20 mouse cellular contexts compared by ENCODE assay signal in genomic region chr10:119960915-119961314, GRCm38 (mm10).
DNase-seq lines count a peak whose midpoint lies in the region; TF ChIP-seq lines count a peak whose summit lies in the region.
"Had no signal": no experiment of that assay in that cellular context is flagged by ENCODE, and none has a peak within 500 bp of the region (broad histone marks: within the 10 kb centered on the region; RNA-seq: fewer than 3 reads in every experiment).

No protein-coding gene starts in this region.

- no peaks in the 10 kb centered on the region for H3K36me3 ChIP-seq in CH12.LX (replicated peaks in 1 of 2; ENCODE audit: control insufficient read depth in 1 of 2, insufficient read depth in 1 of 2, low read length in 1 of 2)
- H3K36me3 ChIP-seq in ES-E14 (ENCODE audit: control insufficient read depth, insufficient read depth, low read length, poor library complexity, severe bottlenecking), result no peaks in the 10 kb centered on the region
- H3K36me3 ChIP-seq: G1E had no signal

- H3K4me3 ChIP-seq in CH12.LX (replicated peaks in 1 of 3; ENCODE audit: low read depth in 2 of 3, low read length in 2 of 3, poor library complexity in 1 of 3) (no peak overlapping the region), ES-E14 (ENCODE audit: insufficient read depth in 1 of 2, low read depth in 1 of 2, low read length in 2 of 2, poor library complexity in 1 of 2, severe bottlenecking in 1 of 2) (no peak overlapping the region)

- DNase-seq in heart, adult 11 months, result peak; percentile 16
- DNase-seq in heart, postnatal 4 days, result no peak
- DNase-seq in CH12.LX (ENCODE audit: extremely low read depth) (no peak), ES-E14 (ENCODE audit: low read depth, low spot score) (no peak)
- DNase-seq in cerebellum, adult 18-20 months, result no peak
- no peak for DNase-seq in spleen, postnatal 10 days (ENCODE audit: low spot score in 2 of 2)
- DNase-seq: adrenal gland, adult 2 months; adrenal gland, adult 8-10 months; adrenal gland, postnatal 10 days; adrenal gland, postnatal 14 days; adrenal gland, postnatal 25 days; adrenal gland, postnatal 36 days; B cell, adult 2 months; cerebellum, adult 11 months; cerebellum, adult 11-12 months; cerebellum, adult 2 months; cerebellum, adult 8-10 months; cerebellum, adult 9-10 months had no signal

- no peaks in the 10 kb centered on the region for H3K27me3 ChIP-seq in CH12.LX (replicated peaks)
- H3K27me3 ChIP-seq: Patski had no signal

- no peak for TF ChIP-seq POLR2A in CH12.LX (IDR thresholded peaks at IDR 0.05; ENCODE audit: low read depth, low read length)

- H3K4me1 ChIP-seq in CH12.LX (ENCODE audit: control insufficient read depth in 1 of 2, insufficient read depth in 2 of 2), result peaks cover 3 to 6% of the 10 kb centered on the region in 2 experiments; a peak in 1 of 4 replicates
- no peaks in the 10 kb centered on the region for H3K4me1 ChIP-seq in ES-E14 (ENCODE audit: control insufficient read depth in 2 of 2, insufficient read depth in 2 of 2, low read length in 2 of 2, poor library complexity in 1 of 2)

- dilution Hi-C loops in CH12.LX (cut with MboI; ENCODE audit: extremely low pct_ligation_motif_present, extremely low pct_unique_long_range_greater_than_20kb, low sequenced_read_pairs), result no loop called here

- no peak for TF ChIP-seq RAD21 in CH12.LX (IDR thresholded peaks at IDR 0.05; ENCODE audit: low read depth, low read length)

- TF ChIP-seq EP300 in CH12.LX (IDR thresholded peaks at IDR 0.05; ENCODE audit: low read length), result no peak

- in situ Hi-C loops in CH12.LX (cut with MboI; ENCODE audit: low pct_ligation_motif_present, low pct_unique_long_range_greater_than_20kb, low sequenced_read_pairs), result no loop called here
- in situ Hi-C loops in ES-E14 (cut with MboI; ENCODE audit: low sequenced_read_pairs in 2 of 2, unreplicated experiment in 2 of 2), result no loop called here

- H3K4me2 ChIP-seq in CH12.LX (ENCODE audit: insufficient read depth, low read depth, poor library complexity, severe bottlenecking), result no peak overlapping the region

- no peak for TF ChIP-seq CTCF in CH12.LX (conservative IDR thresholded peaks at IDR 0.05 in 1 of 2, IDR thresholded peaks at IDR 0.05 in 1 of 2; ENCODE audit: low read depth in 2 of 2, low read length in 2 of 2)

- no peaks in the 10 kb centered on the region for H3K79me2 ChIP-seq in CH12.LX (replicated peaks; ENCODE audit: control insufficient read depth, extremely low read depth, insufficient read depth, poor library complexity, severe bottlenecking)

- H3K9ac ChIP-seq in CH12.LX (ENCODE audit: insufficient read depth, low read depth) (no peak overlapping the region), ES-E14 (ENCODE audit: insufficient read depth, low read depth, low read length, poor library complexity, severe bottlenecking) (no peak overlapping the region)

- H3K27ac ChIP-seq in CH12.LX (ENCODE audit: insufficient read depth, low read depth) (no peak overlapping the region), ES-E14 (ENCODE audit: insufficient read depth, low read depth, low read length, poor library complexity, severe bottlenecking) (no peak overlapping the region)

- no peaks in the 10 kb centered on the region for H3K9me3 ChIP-seq in CH12.LX (replicated peaks; ENCODE audit: low read length)
- H3K9me3 ChIP-seq in ES-E14 (ENCODE audit: control insufficient read depth, insufficient read depth, low read depth, low read length), result no peaks in the 10 kb centered on the region

TF ChIP-seq in CH12.LX, 34 proteins besides CTCF, POLR2A, EP300 and RAD21:
- TF ChIP-seq MAFK (IDR thresholded peaks at IDR 0.05; ENCODE audit: insufficient replicate concordance, low read length) (peak; percentile 77), ZNF384 (IDR thresholded peaks at IDR 0.05; ENCODE audit: low read depth, low read length) (no peak)
TF ChIP-seq in CH12.LX: peak in this region for 1.

TF ChIP-seq in ES-E14, 5 proteins besides CTCF, POLR2A, EP300 and RAD21:
- TF ChIP-seq ZNF384 (IDR thresholded peaks at IDR 0.05; ENCODE audit: low read depth, low read length), result no peak
- TF ChIP-seq MAFK (IDR thresholded peaks at IDR 0.05; ENCODE audit: insufficient read depth, low read depth, low read length), result peak; percentile 73; the same call in 1 of the 2 replicates
- no peak for TF ChIP-seq HCFC1 (IDR thresholded peaks at IDR 0.05; ENCODE audit: borderline replicate concordance, insufficient read depth, low read length)
